8 mouse cellular contexts compared by ENCODE assay signal in genomic region chr17:26113181-26113948, GRCm38 (mm10). TPM values are rescaled to one million over a fixed set of nuclear protein-coding genes. Genes with fewer than 3 reads are reported as not detected.
DNase-seq lines count a peak whose midpoint lies in the region; ATAC-seq and TF ChIP-seq lines count a peak whose summit lies in the region.

Gene Tmem8 (plus strand): TSS chr17:26113299.

- POLR2A ChIA-PET in Patski (lab: Charles Lee) = interaction anchor here (0.5 to 1.2 kb wide), 2 partner anchors 11 to 93 kb away, joined by 3 to 5 read pairs; no protein-coding TSS in a partner anchor

- no peak for DNase-seq in Patski (ENCODE audit: low read depth, low spot score)
- DNase-seq in cerebellum, adult 9-11 months = peak; percentile 87
- DNase-seq in frontal cortex, postnatal 25 days (ENCODE audit: low spot score in 2 of 2) = peak; percentile 41 to 56
- DNase-seq in induced T-regulatory cell, adult 2 months (ENCODE audit: low read depth) = peak; percentile 90
- DNase-seq in left cerebral cortex, postnatal 25 days (ENCODE audit: low spot score in 2 of 2) = peak; percentile 54 to 71
- peak; percentile 65 for DNase-seq in right cerebral cortex, postnatal 14 days
- DNase-seq in yolk sac, embryonic 10.5 days (ENCODE audit: low spot score) = peak; percentile 83

- intact Hi-C loops in left cerebral cortex, postnatal 25 days (cut with DNase I) = no loop called here

- TF ChIP-seq CTCF in Patski (IDR thresholded peaks at IDR 0.05) = no peak

- in situ Hi-C loops in Patski (cut with MboI; ENCODE audit: low pct_unique_long_range_greater_than_20kb) = no loop called here

- CTCF ChIA-PET in Patski (lab: Charles Lee) = interaction anchor here (1.3 to 1.9 kb wide), 3 partner anchors 12 to 130 kb away, joined by 4 read pairs; partner anchors contain the start of gene Fam234a

- peak; percentile 23 for ATAC-seq in Patski
- ATAC-seq in megakaryocyte progenitor cell, adult 5-6 weeks (replicated peaks; ENCODE audit: poor library complexity) = peak; percentile 67

- no peaks in the 10 kb centered on the region for H3K27me3 ChIP-seq in Patski

RNA-seq across cellular contexts. Expression of gene Tmem8, which starts in this region (rescaled TPM):
- 22.7 TPM for polyA plus RNA-seq in Patski (2021)
- total RNA-seq in left cerebral cortex, postnatal 25 days (2021) = 10 to 100 TPM; 11.6 to 13.0 TPM
- total RNA-seq in megakaryocyte progenitor cell, adult 5-6 weeks (2015) = 7.2 and 7.4 TPM in 2 replicates
- 4.9 and 8.6 TPM in 2 replicates for total RNA-seq in megakaryocyte progenitor cell, adult 5-6 weeks (2017)
